Mouse (Mus musculus): ENCODE results near the gene Sf3a3.

- TF ChIP-seq POLR2A (IDR thresholded peaks at IDR 0.05; ENCODE audit: low read depth, low read length) (no peak), CTCF (IDR thresholded peaks at IDR 0.05; ENCODE audit: extremely low read depth, insufficient read length, insufficient replicate concordance, low read depth, low read length) (no peak)
Measured at GRCm38 (mm10) chr4:124746577-124746976, 32.0 kb downstream of the Sf3a3 start.

Measured in small intestine, adult 2 months (tissue).